Mouse (Mus musculus) forebrain, embryonic 16.5 days (tissue): ENCODE results near the gene Supt3. TPM values are rescaled to one million over a fixed set of nuclear protein-coding genes. Genes with fewer than 3 reads are reported as not detected.

Experiments
- ATAC-seq: fragments of 200-750 bp; cut with Nextera tagmentation; 2 replicates; pipeline ENCODE4 v1.8.0; 2017; ENCODE audit warnings: mild to moderate bottlenecking, moderate library complexity
- H3K27ac ChIP-seq: fragments of 300-500 bp; sonication (generic); 2 replicates; pipeline ENCODE4 v1.5.1; 2014; ENCODE audit warnings: low read length, control low read depth
- H3K27me3 ChIP-seq: fragments of 300-500 bp; sonication (generic); replicated peaks from 2 replicates; pipeline ENCODE4 v1.6.1; 2014; ENCODE audit warnings: low read length; ENCODE audit not compliant: control insufficient read depth, insufficient read depth
- H3K36me3 ChIP-seq: fragments of 300-500 bp; sonication (generic); 2 replicates; pipeline ENCODE4 v1.6.1; 2014; ENCODE audit not compliant: control insufficient read depth, insufficient read depth
- H3K4me1 ChIP-seq: fragments of 300-500 bp; sonication (generic); replicated peaks from 2 replicates; pipeline ENCODE4 v1.6.1; 2014; ENCODE audit warnings: low read length; ENCODE audit not compliant: control insufficient read depth, insufficient read depth
- H3K4me2 ChIP-seq: fragments of 300-500 bp; sonication (generic); 2 replicates; pipeline ENCODE4 v1.6.1; 2014; ENCODE audit warnings: mild to moderate bottlenecking, low read length, control low read depth
- H3K4me3 ChIP-seq: fragments of 300-500 bp; sonication (generic); replicated peaks from 2 replicates; pipeline ENCODE4 v1.5.1; 2014; ENCODE audit warnings: mild to moderate bottlenecking, low read length, control low read depth
- H3K9ac ChIP-seq: fragments of 300-500 bp; sonication (generic); replicated peaks from 2 replicates; pipeline ENCODE4 v1.6.1; 2014; ENCODE audit warnings: low read depth, low read length, control low read depth
- H3K9me3 ChIP-seq: fragments of 300-500 bp; sonication (generic); 2 replicates; pipeline ENCODE4 v1.6.1; 2016; ENCODE audit warnings: low read length; ENCODE audit not compliant: control insufficient read depth
- WGBS: fragments of 180-500 bp; shearing (Covaris S2); extraction: QIAGEN DNeasy Blood & Tissue Kit; methylation state at CpG from one replicate; pipeline ENCODE4 v1.1.7; 2014; 5-methylcytosine and 5-hydroxymethylcytosine counted together
- polyA plus RNA-seq: library from polyadenylated mRNA; unstranded; fragments of >200 nt; fragmentation: Nextera tagmentation; extraction: Ambion mirVana; gene quantifications from 2 replicates; pipeline ENCODE4 v1.2.1, GENCODE M21; 2015

The Supt3 gene
- polyA plus RNA-seq, 1 experiment from 2014 or later: 20.5 TPM

GRCm38 (mm10) chr17:45151312-45151929 is 374.5 kb downstream of the Supt3 start:
- Histone ChIP-seq H3K4me2 (no peak overlapping the region), H3K27ac (no peak overlapping the region), H3K9me3 (no peaks in the 10 kb centered on the region), H3K27me3 (no peaks in the 10 kb centered on the region), H3K4me1 (no peaks in the 10 kb centered on the region), H3K4me3 (no peak overlapping the region), H3K9ac (no peak overlapping the region), H3K36me3 (no peaks in the 10 kb centered on the region)
- WGBS: 77% methylated on average over 17 of the region's 17 CpGs
- ATAC-seq: no peak

- Histone ChIP-seq H3K36me3 (no peaks in the 10 kb centered on the region), H3K4me1 (no peaks in the 10 kb centered on the region), H3K27me3 (no peaks in the 10 kb centered on the region), H3K9me3 (no peaks in the 10 kb centered on the region), H3K27ac (no peak overlapping the region), H3K4me2 (no peak overlapping the region), H3K4me3 (no peak overlapping the region), H3K9ac (no peak overlapping the region)
- 5% methylated on average over 6 of the region's 6 CpGs for WGBS
- ATAC-seq: no peak
These were observed 376.8 kb downstream of the Supt3 start for GRCm38 (mm10) chr17:45153721-45154120.

- no peaks in the 10 kb centered on the region for H3K9me3 ChIP-seq
- H3K27ac ChIP-seq: no peak overlapping the region
- H3K27me3 ChIP-seq: no peaks in the 10 kb centered on the region
- H3K36me3 ChIP-seq: no peaks in the 10 kb centered on the region
- H3K4me3 ChIP-seq: no peak overlapping the region
- WGBS: 80% methylated on average over 16 of the region's 16 CpGs
- peak; percentile 36; the same call in 1 of the 2 replicates for ATAC-seq
- no peak overlapping the region for H3K4me2 ChIP-seq
- H3K4me1 ChIP-seq: no peaks in the 10 kb centered on the region
- H3K9ac ChIP-seq: no peak overlapping the region
These were observed 381.3 kb downstream of the Supt3 start for GRCm38 (mm10) chr17:45158171-45158691.

- WGBS: 88% methylated on average over 6 of the region's 6 CpGs
- ATAC-seq: no peak
- H3K9ac ChIP-seq: no peak overlapping the region
- H3K27ac ChIP-seq: no peak overlapping the region
- no peaks in the 10 kb centered on the region for H3K9me3 ChIP-seq
- H3K27me3 ChIP-seq: no peaks in the 10 kb centered on the region
- no peak overlapping the region for H3K4me3 ChIP-seq
- H3K4me1 ChIP-seq: no peaks in the 10 kb centered on the region
- no peaks in the 10 kb centered on the region for H3K36me3 ChIP-seq
- no peak overlapping the region for H3K4me2 ChIP-seq
These were observed 383.7 kb downstream of the Supt3 start for GRCm38 (mm10) chr17:45160651-45161050.

- Histone ChIP-seq H3K27ac (no peak overlapping the region), H3K4me2 (no peak overlapping the region), H3K4me1 (peaks cover 9% of the 10 kb centered on the region), H3K9me3 (no peaks in the 10 kb centered on the region), H3K9ac (no peak overlapping the region), H3K27me3 (no peaks in the 10 kb centered on the region), H3K36me3 (no peaks in the 10 kb centered on the region), H3K4me3 (no peak overlapping the region)
- ATAC-seq: no peak
- 23% methylated on average over 4 of the region's 4 CpGs for WGBS
These were observed 388.8 kb downstream of the Supt3 start for GRCm38 (mm10) chr17:45165741-45166140.

Other genes starting within 250 kb of the Supt3 start
- 0.41 and 0.78 TPM in 2 replicates for gene Runx2, start 37.6 kb downstream of the Supt3 start, polyA plus RNA-seq